Mouse (Mus musculus) heart, adult 2 months (tissue): ENCODE results near the gene Ddx4.

ENCODE experiments used
- CTCF ChIP-seq: fragments of 200-600 bp; IDR thresholded peaks from 2 replicates; pipeline ENCODE4 v1.8.1; 2022; ENCODE audit warnings: antibody characterized with exemption, mild to moderate bottlenecking, moderate library complexity
- EP300 ChIP-seq: fragments of 200-500 bp; IDR thresholded peaks from 2 replicates; pipeline ENCODE4 v1.6.1; 2011; ENCODE audit warnings: low read depth, low read length, control low read depth; ENCODE audit not compliant: insufficient read depth
- POLR2A ChIP-seq: fragments of 200-500 bp; IDR thresholded peaks from 2 replicates; pipeline ENCODE4 v1.6.1; 2011; ENCODE audit warnings: mild to moderate bottlenecking, low read depth, low read length, control low read depth; ENCODE audit not compliant: insufficient read depth

DNA sequence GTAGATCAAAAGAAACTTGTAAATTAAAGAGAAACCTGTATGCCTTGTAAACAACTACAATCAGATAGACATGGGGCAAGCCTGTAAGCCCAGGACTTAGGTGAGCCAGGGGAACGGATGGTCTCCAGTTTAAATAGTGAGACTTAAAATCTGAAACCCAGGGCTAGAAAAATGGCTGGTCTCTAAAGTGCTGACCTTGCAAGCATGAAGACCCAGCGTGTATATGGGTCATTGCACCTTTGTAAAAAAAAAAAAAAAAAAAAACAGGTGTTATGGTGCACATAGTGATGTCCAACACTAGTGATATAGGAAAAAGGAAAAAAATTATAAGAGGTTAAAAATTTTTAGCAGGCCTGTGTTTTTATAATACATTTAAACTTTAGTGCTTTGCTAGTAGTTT is 9.4 kb upstream of the Ddx4 start:
- TF ChIP-seq CTCF (no peak), POLR2A (no peak), EP300 (no peak)
